Mouse (Mus musculus): Measurements from ENCODE around the gene Mettl18. TPM values are rescaled to one million over a fixed set of nuclear protein-coding genes. Genes with fewer than 3 reads are reported as not detected.

Mettl18 gene
- polyA plus RNA-seq, 1 experiment = 9.6 TPM

DNA sequence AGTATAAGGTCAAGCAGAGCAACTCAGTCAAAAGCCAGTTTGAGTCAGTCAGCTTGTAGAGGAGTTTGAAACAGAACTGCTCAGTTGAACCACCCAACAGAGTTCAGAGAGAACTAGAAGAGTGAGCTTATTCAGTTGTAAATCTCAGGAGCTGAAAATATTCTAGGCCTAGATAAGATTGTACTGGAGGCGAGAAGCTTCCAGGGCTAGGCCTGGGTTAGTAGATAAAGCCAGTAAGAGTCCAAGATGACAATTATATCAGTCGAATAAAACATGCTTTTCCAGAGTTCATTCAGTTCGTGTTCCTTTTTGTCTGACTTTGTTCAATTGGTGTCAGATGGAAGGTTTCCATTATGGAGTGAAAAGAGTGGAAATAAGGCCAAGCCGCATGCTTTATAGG is 31.0 kb downstream of the Mettl18 start:
- no peak overlapping the region for H3K27ac ChIP-seq (ENCODE audit: insufficient read depth, low read length)
- H3K36me3 ChIP-seq (ENCODE audit: control insufficient read depth, insufficient read depth, low read length, poor library complexity, severe bottlenecking) = no peaks in the 10 kb centered on the region
- H3K9ac ChIP-seq (ENCODE audit: low read depth, poor library complexity, severe bottlenecking) = no peak overlapping the region
- no peaks in the 10 kb centered on the region for H3K4me1 ChIP-seq (ENCODE audit: control insufficient read depth, insufficient read depth, low read length)
- TF ChIP-seq EP300 (IDR thresholded peaks at IDR 0.05; ENCODE audit: insufficient read depth, low read depth, low read length) (no peak), CTCF (IDR thresholded peaks at IDR 0.05; ENCODE audit: low read depth, low read length) (no peak), POLR2A (IDR thresholded peaks at IDR 0.05; ENCODE audit: insufficient read depth, low read length) (no peak)
- H3K27me3 ChIP-seq (ENCODE audit: control insufficient read depth, insufficient read depth, low read length, poor library complexity, severe bottlenecking) = no peaks in the 10 kb centered on the region
- no peak overlapping the region for H3K4me3 ChIP-seq (ENCODE audit: low read depth, low read length)
- no peaks in the 10 kb centered on the region for H3K9me3 ChIP-seq (replicated peaks; ENCODE audit: control insufficient read depth, insufficient read depth, low read length, poor library complexity, severe bottlenecking)

DNA sequence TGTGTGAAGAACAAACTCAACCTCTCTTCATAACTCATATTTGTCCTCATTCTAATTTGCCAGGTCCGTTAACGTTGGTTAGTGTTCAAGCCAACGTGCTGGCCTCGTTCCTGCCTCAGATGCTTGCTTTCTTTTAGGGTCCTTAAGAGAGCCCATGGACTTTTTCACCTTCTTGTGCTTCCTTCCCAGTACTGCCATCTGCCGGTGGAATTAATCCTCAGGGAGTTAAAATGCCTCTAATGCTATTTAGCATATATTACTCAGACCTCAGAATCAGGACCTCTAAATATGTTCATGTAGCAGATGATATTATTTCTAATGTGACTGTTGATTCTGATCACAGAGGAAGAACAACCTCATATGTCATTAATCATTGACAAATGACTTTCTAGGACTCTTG is 32.7 kb downstream of the Mettl18 start:
- Histone ChIP-seq H3K27ac (ENCODE audit: insufficient read depth, low read length) (no peak overlapping the region), H3K4me1 (ENCODE audit: control insufficient read depth, insufficient read depth, low read length) (no peaks in the 10 kb centered on the region), H3K36me3 (ENCODE audit: control insufficient read depth, insufficient read depth, low read length, poor library complexity, severe bottlenecking) (no peaks in the 10 kb centered on the region), H3K27me3 (ENCODE audit: control insufficient read depth, insufficient read depth, low read length, poor library complexity, severe bottlenecking) (no peaks in the 10 kb centered on the region), H3K9ac (ENCODE audit: low read depth, poor library complexity, severe bottlenecking) (no peak overlapping the region), H3K9me3 (replicated peaks; ENCODE audit: control insufficient read depth, insufficient read depth, low read length, poor library complexity, severe bottlenecking) (no peaks in the 10 kb centered on the region), H3K4me3 (ENCODE audit: low read depth, low read length) (no peak overlapping the region)
- TF ChIP-seq CTCF (IDR thresholded peaks at IDR 0.05; ENCODE audit: low read depth, low read length) (no peak), EP300 (IDR thresholded peaks at IDR 0.05; ENCODE audit: insufficient read depth, low read depth, low read length) (no peak)

GRCm38 (mm10) chr1:164040385-164041135 is 45.9 kb downstream of the Mettl18 start:
- no peaks in the 10 kb centered on the region for H3K36me3 ChIP-seq (ENCODE audit: control insufficient read depth, insufficient read depth, low read length, poor library complexity, severe bottlenecking)
- no peaks in the 10 kb centered on the region for H3K4me1 ChIP-seq (ENCODE audit: control insufficient read depth, insufficient read depth, low read length)
- H3K9ac ChIP-seq (ENCODE audit: low read depth, poor library complexity, severe bottlenecking) = no peak overlapping the region
- H3K4me3 ChIP-seq (ENCODE audit: low read depth, low read length) = no peak overlapping the region
- no peaks in the 10 kb centered on the region for H3K9me3 ChIP-seq (replicated peaks; ENCODE audit: control insufficient read depth, insufficient read depth, low read length, poor library complexity, severe bottlenecking)
- TF ChIP-seq EP300 (IDR thresholded peaks at IDR 0.05; ENCODE audit: insufficient read depth, low read depth, low read length) (no peak), POLR2A (IDR thresholded peaks at IDR 0.05; ENCODE audit: insufficient read depth, low read length) (no peak), CTCF (IDR thresholded peaks at IDR 0.05; ENCODE audit: low read depth, low read length) (no peak)
- no peak overlapping the region for H3K27ac ChIP-seq (ENCODE audit: insufficient read depth, low read length)
- H3K27me3 ChIP-seq (ENCODE audit: control insufficient read depth, insufficient read depth, low read length, poor library complexity, severe bottlenecking) = no peaks in the 10 kb centered on the region

GRCm38 (mm10) chr1:164043549-164043948 is 48.9 kb downstream of the Mettl18 start:
- H3K9ac ChIP-seq (ENCODE audit: low read depth, poor library complexity, severe bottlenecking) = no peak overlapping the region
- TF ChIP-seq EP300 (IDR thresholded peaks at IDR 0.05; ENCODE audit: insufficient read depth, low read depth, low read length) = no peak
- no peak for TF ChIP-seq CTCF (IDR thresholded peaks at IDR 0.05; ENCODE audit: low read depth, low read length)
- no peak for TF ChIP-seq POLR2A (IDR thresholded peaks at IDR 0.05; ENCODE audit: insufficient read depth, low read length)
- no peaks in the 10 kb centered on the region for H3K9me3 ChIP-seq (replicated peaks; ENCODE audit: control insufficient read depth, insufficient read depth, low read length, poor library complexity, severe bottlenecking)
- H3K4me1 ChIP-seq (ENCODE audit: control insufficient read depth, insufficient read depth, low read length) = no peaks in the 10 kb centered on the region
- H3K27me3 ChIP-seq (ENCODE audit: control insufficient read depth, insufficient read depth, low read length, poor library complexity, severe bottlenecking) = no peaks in the 10 kb centered on the region
- no peak overlapping the region for H3K27ac ChIP-seq (ENCODE audit: insufficient read depth, low read length)
- H3K4me3 ChIP-seq (ENCODE audit: low read depth, low read length) = no peak overlapping the region
- no peaks in the 10 kb centered on the region for H3K36me3 ChIP-seq (ENCODE audit: control insufficient read depth, insufficient read depth, low read length, poor library complexity, severe bottlenecking)

Other genes with a start within 250 kb of the Mettl18 start
- gene Kifap3, start 215.3 kb upstream of the Mettl18 start, polyA plus RNA-seq (2011; ENCODE audit: insufficient read depth, insufficient read length, low read depth, missing spikeins) = 39.9 and 40.5 TPM in 2 replicates
- 13.2 and 18.8 TPM in 2 replicates for gene Scyl3, start 65.8 kb upstream of the Mettl18 start, polyA plus RNA-seq (2011; ENCODE audit: insufficient read depth, insufficient read length, low read depth, missing spikeins)
- 54.3 and 69.3 TPM in 2 replicates for gene BC055324, start 93 bp upstream of the Mettl18 start, polyA plus RNA-seq (2011; ENCODE audit: insufficient read depth, insufficient read length, low read depth, missing spikeins)
- not detected in 2 replicates for gene Sele, start 53.3 kb downstream of the Mettl18 start, polyA plus RNA-seq (2011; ENCODE audit: insufficient read depth, insufficient read length, low read depth, missing spikeins)
- not detected in 2 replicates for gene Sell, start 67.1 kb downstream of the Mettl18 start, polyA plus RNA-seq (2011; ENCODE audit: insufficient read depth, insufficient read length, low read depth, missing spikeins)
- gene Selp, start 120.4 kb downstream of the Mettl18 start, polyA plus RNA-seq (2011; ENCODE audit: insufficient read depth, insufficient read length, low read depth, missing spikeins) = 0.20 and 0.76 TPM in 2 replicates
- gene F5, start 156.9 kb downstream of the Mettl18 start, polyA plus RNA-seq (2011; ENCODE audit: insufficient read depth, insufficient read length, low read depth, missing spikeins) = 5.7 and 6.0 TPM in 2 replicates